Mouse (Mus musculus) layer of hippocampus, adult 18-20 months (tissue): ENCODE measurements around the gene Tarbp2. TPM values are rescaled to one million over a fixed set of nuclear protein-coding genes. Genes with fewer than 3 reads are reported as not detected.
A peak's percentile ranks its signal among the peaks of the same experiment; 100 is the strongest.

Experiments
- DNase-seq, 2 experiments: peaks; one replicate each; pipeline ENCODE4 v3.0.0; 2022; ENCODE audit warnings: low spot score in 2 of 2
- long read RNA-seq: library from polyadenylated mRNA; stranded (forward); transcript quantifications from one replicate; pipeline ENCODE4 v2.0.0, GENCODE M21; 2021
- total RNA-seq, 2 experiments: library from RNA; stranded (reverse); gene quantifications; 2 replicates each; pipeline ENCODE4 v1.2.3; 2021

The Tarbp2 gene
- total RNA-seq: 10 to 100 TPM; 27.6 to 27.7 TPM
- long read RNA-seq, partial matches to known transcripts: 5 of 18 reads
- long read RNA-seq, other reads (novel, unspliced or antisense): 8 of 18 reads

DNA sequence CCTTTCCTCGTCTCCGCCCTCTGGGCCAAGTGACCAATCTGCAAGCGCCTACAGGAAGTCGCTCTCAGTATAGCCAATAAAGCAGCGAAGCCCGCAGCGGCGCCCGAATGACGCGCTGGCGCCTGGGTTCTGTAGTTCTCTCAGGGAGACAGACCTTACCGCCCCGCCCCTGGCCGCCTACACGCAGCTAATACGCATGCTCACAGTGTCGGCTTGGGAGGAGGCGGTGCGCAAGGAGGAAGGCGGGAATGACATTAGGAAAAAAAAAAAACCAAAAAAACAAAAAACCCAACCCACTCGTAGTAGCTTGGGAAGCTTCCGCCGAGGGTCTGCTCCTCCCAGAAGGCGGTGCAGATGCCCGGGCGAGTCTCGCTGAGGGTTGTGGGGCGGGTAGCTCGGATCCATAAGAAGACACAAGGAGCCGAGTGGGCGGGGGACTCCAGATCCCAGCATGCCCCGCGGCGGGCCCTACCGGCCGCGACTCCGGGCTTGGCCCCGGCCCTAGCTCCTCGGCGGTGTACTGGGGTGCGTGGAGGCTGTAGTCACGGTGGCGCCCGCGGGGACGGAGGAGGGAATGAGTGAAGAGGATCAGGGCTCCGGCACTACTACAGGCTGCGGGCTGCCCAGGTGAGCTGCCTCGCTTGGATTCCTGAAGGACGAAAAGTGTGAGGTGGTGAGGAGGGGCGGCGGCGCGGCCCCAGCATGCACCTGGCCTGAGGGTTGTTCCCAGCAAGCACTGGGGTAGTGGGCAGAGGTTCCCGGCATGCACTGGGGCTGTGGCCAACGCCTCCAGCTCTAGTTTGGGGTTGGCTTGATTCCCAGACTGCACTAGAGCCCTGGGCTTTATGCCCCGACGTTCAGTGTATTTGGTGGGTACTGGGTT is at the start of gene Tarbp2:
Tarbp2 (plus strand) TSS at position 217 of the 883 bp plus-strand sequence.
- peak; percentile 100 for DNase-seq

DNA sequence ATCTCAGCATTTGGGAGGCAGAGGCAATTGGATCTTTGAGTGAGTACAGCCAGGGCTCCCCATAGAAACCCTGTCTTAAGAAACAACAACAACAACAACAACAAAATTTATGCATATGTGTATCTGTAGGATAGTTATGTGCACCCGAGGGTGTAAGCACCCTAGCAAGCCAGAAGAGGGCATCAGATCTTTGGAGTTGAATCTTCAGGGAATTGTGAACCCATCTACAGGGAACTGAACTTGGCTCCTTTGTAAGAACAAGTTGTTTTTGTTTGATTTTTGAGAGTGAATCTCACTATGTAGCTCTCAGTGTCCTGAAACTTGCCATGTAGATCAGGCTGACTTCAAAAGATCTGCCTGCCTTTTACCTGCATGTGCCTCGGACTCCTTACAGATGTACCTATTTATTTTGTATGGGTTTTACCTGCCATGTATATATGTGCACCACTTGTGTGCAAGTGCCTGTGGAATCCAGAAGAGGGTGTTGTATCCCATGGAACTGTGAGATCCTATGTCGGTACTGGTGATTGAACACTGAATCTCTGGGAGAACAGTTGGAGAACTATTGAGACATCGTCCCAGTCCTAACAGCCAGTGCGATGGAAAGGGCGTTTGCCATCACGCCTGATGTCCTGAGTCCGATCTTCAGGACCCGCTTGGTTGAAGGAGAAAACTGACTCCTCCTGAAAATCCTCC is 49.2 kb upstream of the Tarbp2 start:
- DNase-seq: no peak

DNA sequence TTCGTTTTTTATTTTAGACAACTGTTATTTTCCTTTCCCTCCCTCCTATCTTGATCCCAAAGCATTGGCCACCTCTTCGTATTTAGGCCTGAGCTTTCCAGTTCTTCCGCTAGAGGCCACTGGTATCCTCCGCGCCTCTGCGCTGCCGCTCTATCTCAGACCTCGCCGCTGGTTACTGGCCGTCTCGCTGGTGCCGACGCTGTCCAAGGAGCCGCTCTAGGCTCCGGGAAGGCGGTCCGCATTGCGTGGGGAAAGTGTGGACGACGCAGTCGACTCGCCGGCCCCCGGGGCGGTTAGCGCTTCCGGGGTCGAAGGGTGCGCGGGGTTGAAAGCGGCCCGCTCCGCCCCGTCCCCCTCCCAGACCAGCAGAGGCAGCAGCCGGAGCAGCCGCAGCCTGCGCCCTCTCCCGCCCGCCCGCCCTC is 47.8 kb upstream of the Tarbp2 start, which contains the start of gene Pcbp2:
Pcbp2 (plus strand) TSS at position 357 of the 422 bp plus-strand sequence.
- DNase-seq: peak; percentile 97 to 98

DNA sequence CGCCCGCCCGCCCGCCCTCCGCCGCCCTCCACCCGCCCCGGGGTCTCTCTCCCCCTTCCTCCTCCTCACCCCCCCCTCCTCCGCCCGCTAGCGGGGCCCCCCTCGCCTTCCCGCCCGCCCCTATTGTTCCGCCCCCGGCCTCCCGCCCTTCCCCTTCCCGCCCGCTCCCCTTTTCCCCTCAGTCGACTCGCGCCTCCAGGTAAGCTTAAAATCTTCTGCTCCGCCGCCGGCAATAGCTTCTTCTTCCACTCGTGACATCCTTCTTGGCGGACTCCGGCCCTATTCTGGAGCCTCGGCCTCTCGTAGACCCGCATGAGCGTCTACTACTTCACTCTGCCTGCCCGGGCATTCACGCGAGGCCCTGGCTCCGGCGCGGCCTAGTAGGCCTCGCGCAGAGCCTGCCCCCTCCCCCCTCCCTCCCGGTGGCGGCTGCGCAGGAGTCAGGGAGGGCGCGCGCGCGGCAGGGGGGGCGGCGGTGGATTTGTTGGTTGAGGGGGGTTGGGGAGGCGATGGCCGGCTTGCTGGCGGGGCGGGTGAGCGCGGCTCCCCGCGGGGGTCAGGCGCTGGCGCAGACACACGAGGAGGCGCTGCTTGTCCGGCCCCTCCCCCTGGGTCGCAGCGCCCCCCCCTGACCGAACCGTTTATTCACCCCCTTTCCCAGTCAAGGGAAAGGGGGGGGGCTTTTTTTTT is 47.2 kb upstream of the Tarbp2 start:
- peak; percentile 67 to 85 for DNase-seq

DNA sequence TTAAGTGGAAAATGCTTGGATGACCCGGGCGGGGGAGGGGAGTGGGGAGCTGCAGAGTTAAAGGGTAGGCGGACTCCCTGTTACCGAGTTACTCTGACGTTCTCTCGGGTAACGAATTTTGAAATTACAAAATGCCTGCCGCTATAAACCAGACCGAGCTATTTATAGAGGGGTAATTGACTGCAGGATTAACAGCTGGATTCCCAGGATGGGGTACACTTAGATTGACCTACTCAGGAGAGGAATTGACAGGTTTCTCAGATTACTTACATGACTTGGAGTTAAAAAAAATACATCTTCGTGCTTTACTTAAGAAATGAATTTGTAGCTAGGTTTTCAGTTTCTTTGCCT is 46.7 kb upstream of the Tarbp2 start:
- DNase-seq: no peak

DNA sequence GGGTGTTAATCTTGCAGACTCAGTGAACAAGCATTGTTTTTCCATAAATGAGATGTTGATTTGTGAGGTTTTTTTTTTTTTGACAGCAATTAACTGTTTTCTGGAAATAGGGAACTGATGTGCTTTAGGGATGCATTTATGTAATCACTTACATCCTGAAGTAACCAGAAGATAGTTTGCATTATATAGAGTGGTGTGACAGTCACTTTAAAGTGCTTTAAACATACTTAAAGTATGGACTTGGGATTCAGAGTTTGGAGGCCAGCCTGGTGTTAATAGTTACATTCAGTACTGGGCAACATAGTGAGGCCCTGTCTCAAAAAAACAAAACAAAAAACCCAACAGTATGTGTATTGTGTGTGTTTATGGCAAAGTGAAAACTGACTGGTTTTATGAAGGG is 46.3 kb upstream of the Tarbp2 start:
- DNase-seq: no peak

DNA sequence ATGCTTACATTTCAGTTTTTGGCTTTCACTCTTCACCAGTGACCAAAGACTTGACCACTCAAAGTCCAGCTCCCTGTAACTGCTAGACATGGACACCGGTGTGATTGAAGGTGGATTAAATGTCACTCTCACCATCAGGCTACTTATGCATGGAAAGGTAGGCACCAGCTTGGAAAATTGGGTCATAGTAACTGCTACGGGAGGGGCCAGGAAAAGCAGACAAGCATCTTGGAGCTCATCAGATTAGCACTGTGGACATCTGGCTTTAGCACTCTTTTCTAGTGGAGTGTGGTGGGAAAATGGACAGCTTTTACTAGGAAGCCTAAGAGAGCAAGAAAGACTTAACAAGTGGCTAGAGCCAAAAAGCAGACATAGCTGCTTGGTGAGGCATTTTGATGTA is 44.7 kb upstream of the Tarbp2 start:
- no peak for DNase-seq

DNA sequence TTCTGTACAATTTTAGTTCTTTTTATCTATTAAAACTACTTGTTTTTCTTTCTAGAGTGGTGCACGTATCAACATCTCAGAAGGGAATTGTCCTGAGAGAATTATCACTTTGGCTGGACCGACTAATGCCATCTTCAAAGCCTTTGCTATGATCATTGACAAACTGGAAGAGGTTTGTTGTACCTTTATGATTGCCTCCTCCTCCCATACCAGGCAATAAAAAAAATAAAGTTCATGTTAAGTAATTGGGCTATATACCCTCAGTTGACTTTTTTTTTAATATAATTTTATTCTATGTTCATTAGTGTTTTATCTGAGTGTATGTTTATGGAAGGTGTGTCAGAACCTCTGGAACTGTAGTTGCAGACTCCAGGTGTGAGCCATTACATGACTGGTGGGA is 43.5 kb upstream of the Tarbp2 start:
- DNase-seq: no peak

DNA sequence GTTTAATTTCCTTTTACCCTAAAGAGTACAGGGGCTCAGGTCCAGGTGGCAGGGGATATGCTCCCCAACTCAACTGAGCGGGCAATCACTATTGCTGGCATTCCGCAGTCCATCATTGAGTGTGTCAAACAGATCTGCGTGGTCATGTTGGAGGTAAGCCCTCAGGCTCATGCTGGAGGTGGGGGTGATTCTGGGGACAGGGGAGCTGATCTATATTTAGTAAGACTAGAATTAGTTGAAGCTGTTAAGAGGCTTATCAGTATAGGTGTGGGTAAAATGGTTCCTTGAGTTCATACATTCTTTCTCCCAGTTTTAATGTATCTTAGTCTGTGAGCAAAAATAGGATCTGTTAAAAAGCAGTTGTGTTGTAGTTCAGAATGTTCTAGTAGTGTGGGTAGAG is 34.9 kb upstream of the Tarbp2 start:
- DNase-seq: no peak

DNA sequence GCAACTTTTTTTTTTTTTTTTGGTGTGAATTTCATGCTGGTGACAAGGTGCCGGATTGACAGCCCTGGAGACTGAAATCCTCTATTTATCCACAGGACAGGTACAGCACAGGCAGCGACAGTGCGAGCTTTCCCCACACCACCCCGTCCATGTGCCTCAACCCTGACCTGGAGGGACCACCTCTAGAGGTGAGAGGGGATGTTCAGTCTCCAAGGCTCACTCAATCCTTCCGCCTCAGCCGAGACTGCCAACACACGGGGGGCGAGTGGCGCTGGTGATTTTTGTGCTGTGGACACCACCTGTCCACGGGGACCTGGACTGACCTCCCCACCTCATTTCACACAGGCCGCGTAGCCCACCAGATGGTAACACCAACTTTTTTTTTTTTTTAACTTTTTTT is 32.1 kb upstream of the Tarbp2 start:
- no peak for DNase-seq

DNA sequence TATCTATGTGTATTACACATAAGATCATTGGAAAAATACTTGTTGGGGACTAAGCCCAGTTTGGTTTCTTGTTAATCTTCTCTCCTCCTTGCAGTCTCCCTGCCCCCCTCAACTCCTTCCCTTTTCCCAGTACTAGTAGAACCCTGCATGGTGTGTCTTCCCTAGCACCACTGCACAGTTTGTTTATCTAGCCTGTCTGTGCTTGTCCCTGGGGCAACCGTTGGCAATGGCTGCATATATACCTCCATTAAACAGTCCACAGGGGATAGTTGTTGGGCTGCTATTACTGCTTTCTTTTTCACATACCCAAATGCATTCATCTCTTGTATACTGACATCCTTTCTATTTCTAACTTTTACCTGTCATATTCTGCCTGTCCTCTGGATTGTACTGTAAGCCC is 30.3 kb upstream of the Tarbp2 start:
- DNase-seq: no peak

DNA sequence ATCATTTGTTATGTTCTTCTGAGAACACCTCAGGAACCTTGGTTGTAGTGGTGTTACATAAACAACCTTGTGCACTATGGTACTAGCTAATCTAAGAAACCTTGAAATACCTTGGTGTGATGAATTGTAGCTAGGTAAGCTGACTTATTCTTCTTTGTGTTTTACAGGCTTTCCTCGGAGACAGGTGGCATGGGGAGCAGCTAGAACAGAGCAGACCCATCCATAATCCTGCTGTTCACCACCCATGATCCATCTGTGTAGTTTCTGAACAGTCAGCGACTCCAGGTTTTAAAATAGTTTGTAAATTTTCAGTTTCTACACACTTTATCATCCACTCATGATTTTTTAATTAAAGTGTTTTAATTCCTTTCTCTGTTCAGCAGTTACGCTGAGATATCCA is 19.7 kb upstream of the Tarbp2 start:
- peak in 1 of 2 experiments; percentile 79 for DNase-seq

DNA sequence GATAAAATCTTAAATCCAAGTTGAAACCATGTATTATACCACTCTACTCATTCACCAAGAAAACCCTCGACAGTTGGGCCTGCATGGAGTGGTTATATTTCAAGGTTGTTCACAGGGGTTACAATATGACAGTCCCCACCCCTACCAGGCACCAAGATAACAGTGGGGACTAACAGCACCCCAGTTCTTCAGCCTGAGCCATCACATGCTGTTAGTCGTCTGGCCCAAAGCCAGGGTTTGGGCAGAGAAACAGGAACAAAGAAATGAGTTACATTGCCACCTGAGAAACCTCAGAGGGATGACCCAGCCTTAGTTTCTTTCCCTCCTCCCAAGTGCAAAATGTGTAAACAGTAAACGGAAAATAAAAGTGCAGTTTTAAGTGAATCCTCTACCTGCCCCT is 18.6 kb upstream of the Tarbp2 start:
- DNase-seq: no peak

DNA sequence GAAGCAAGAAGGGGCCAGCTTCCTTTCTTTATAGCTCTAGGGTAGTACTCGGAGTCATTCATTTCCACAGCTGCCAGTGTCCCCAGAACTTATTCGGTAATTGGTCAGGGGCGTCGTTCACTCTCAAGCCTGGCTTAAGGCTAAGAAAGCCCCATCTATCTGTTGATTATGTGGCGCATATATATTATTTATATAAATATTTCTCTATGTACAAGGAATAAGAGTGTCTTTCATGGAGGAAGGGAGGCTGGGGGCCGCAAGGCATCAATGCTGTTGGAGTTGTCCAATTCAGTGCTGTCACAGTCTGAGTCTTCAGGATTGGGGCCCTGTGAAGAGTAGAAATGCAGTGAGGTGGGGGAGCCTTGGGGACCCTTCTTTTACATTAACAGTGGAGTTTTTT is 18.1 kb upstream of the Tarbp2 start:
- no peak for DNase-seq

DNA sequence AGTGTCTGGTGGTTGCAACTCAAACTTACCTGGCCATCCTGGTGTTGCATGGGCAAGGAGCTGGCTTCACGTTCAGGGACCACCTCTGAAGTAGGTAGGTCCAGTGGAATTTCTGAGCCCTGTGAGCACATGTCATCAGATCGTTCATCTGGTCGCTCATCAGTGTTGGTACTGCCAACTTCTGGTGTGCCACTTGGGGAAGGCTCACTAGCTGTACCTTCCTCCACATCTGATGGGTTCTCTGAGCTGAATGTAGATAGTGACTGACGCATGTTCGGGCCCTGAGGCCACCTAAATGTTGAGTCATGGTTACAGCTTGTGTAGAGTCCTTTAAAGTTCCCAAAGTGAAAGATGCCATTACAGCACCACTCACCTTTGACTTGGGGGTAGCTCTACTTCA is 17.5 kb upstream of the Tarbp2 start:
- DNase-seq: no peak

DNA sequence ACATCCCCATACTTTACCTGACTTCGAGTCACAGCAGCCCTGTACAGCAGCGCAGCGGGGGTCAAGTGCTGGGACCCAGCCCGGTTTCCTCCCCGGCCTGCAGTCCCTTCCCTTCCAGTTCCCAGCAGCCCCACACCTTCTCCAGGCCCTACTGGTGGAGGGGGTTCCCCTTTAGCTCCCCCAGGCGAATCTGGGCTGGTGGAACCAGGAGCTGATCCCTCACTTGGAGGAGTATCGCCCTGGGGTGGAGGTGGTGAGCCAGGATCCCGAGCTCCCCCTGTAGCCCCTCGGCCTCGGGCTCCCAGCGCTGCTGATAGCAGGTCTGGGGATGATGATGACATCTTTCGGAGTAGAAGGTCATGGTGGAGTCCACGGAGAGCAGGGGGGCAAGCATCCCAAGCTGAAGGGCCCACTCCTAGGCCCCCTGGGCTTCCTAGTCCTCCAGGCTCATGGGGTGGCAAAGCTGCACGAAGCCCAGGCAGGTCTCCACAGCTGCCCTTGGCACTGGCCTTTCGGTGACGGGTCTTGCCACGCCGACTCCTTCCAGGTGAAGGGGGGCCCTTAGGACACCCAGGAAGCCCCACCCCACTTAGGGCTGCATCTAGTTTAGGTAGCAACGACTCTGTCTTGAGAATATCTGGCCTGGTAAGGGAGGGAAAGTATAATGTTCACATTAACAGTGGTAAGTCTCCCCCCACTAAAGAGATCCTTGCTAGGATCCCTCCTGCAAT is 16.7 kb upstream of the Tarbp2 start:
- no peak for DNase-seq

DNA sequence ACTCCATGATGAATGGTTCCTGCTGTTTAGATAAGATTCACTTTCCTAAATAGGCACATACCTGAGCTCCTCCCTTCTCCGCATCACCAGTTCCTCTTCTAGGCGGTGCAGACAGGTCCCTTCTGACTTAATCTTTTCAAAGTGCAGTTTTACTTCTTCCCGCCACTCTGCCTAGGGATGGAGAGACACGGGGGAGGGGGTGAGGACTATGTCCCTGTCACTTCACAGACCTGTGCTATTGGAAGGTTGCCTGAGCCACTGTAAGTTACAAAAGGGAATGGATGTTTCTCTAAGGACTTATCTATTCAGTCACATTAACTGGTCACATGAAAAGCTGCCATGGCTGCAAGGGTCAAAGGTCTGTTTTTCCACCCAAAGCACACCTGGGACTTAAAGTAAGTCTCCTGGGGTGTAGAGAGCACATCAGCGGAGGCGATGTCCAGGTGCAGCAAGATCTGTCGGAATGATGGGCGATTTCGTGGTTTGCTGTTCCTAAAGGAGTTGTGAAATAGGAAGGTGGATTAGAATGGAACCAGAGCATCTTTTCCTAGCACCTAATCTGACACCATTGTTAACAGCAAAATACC is 15.6 kb upstream of the Tarbp2 start:
- no peak for DNase-seq

DNA sequence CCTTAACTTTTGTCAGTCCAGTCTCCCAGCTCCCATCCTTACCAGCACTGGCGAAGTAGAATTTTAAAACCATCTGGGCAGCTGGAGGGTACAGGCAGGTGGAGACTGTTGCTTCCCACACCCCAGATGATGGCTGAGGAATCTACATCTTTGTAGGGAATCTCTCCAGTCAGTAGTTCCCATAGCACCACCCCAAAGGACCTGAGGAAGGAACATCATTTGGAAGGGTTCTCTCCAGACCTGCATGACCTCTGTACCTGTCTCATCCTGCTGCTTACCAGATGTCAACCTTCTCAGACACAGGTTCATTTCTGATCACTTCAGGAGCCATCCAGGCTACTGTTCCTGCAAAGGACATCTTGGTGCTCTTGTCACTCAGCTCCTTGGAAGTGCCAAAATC is 14.5 kb upstream of the Tarbp2 start, which contains the start of gene Gm10337:
Gm10337 (plus strand) TSS at position 276 of the 400 bp plus-strand sequence.
- no peak for DNase-seq

DNA sequence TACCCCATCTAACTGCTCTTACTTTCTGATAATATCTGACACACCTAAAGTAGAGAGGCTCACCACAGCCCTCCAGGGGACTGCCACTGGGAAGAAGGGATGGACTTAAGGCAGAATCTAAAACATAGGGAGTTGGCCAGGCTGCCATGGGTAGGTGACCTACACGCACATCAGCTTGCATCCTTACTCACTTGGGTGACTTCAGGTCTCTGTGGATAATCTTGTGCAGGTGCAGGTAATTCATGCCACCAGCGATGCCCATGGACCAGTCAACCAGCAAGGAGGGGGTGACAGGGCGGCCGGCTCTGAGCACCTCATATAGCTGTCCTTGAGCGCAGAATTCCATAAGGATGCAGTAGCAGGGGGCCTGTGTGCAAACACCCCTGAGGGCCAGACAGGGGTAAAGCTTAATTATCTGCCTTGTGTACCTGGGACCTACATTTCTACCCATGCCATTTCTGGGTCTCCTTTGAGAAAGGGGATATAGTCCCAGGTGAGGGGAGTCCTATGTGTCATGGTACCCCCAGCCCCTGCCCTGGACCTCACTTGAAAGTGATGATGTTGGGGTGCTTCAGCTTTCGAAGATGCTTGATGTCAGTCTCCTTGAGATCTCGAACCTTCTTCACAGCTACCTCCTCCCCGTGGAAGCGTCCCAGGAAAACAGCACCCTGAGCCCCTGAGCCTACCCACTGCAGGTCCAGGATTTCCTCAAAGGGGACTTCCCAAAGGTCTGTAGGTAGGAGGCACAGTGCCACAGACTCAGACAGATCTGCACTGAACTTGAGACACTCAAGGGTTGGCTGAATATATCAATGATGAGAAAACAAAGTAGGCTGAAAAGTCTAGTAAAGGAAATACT is 13.8 kb upstream of the Tarbp2 start:
- DNase-seq: no peak
